Mouse (Mus musculus) MEL (cell line): ENCODE results near the gene Keap1. TPM values are rescaled to one million over a fixed set of nuclear protein-coding genes. Genes with fewer than 3 reads are reported as not detected.
A peak's percentile ranks its signal among the peaks of the same experiment; 100 is the strongest.

Experiments
- DNase-seq: peaks from one replicate; pipeline ENCODE4 v3.0.0; 2011; ENCODE audit warnings: low read depth, low spot score
- H3K27ac ChIP-seq: 2 replicates; pipeline ENCODE4 v1.5.1; 2012; ENCODE audit warnings: low read depth, mild to moderate bottlenecking, control low read depth, low read length, moderate library complexity; ENCODE audit not compliant: control insufficient read depth
- H3K27me3 ChIP-seq, 2 experiments: fragments of 150-350 bp in 1 of 2; sonication (generic) in 1 of 2; 2 replicates each; pipeline ENCODE4 v1.6.1; 2012; ENCODE audit warnings: low read length in 2 of 2, mild to moderate bottlenecking in 2 of 2, improper control_type of control experiment in 1 of 2, moderate library complexity in 1 of 2; ENCODE audit not compliant: insufficient read depth in 2 of 2, control insufficient read depth in 1 of 2
- H3K36me3 ChIP-seq, 2 experiments: 2 replicates each; pipeline ENCODE4 v1.6.1; 2012 to 2014; ENCODE audit warnings: low read length in 2 of 2, improper control_type of control experiment in 1 of 2, inconsistent platforms in 1 of 2, mild to moderate bottlenecking in 1 of 2; ENCODE audit not compliant: insufficient read depth in 2 of 2, control insufficient read depth in 1 of 2
- H3K4me1 ChIP-seq, 2 experiments: fragments of 150-350 bp in 1 of 2; sonication (generic) in 1 of 2; 2 replicates each; pipeline ENCODE4 v1.6.1; 2012; ENCODE audit warnings: low read length in 2 of 2, improper control_type of control experiment in 1 of 2, mild to moderate bottlenecking in 1 of 2; ENCODE audit not compliant: insufficient read depth in 2 of 2, control insufficient read depth in 1 of 2
- H3K4me3 ChIP-seq, 2 experiments: fragments of 150-350 bp in 1 of 2; sonication (generic) in 1 of 2; 2 replicates each; pipeline ENCODE4 v1.5.1; 2012; ENCODE audit warnings: low read depth in 2 of 2, low read length in 2 of 2, mild to moderate bottlenecking in 2 of 2, moderate library complexity in 2 of 2, control low read depth in 1 of 2, improper control_type of control experiment in 1 of 2; ENCODE audit not compliant: control insufficient read depth in 1 of 2, insufficient read depth in 1 of 2
- H3K79me2 ChIP-seq: 2 replicates; pipeline ENCODE4 v1.6.1; 2012; ENCODE audit warnings: mild to moderate bottlenecking, low read length, moderate library complexity; ENCODE audit not compliant: control insufficient read depth, poor library complexity, insufficient read depth
- H3K9ac ChIP-seq: 2 replicates; pipeline ENCODE4 v1.6.1; 2012; ENCODE audit warnings: low read depth, mild to moderate bottlenecking, control low read depth, low read length, moderate library complexity; ENCODE audit not compliant: control insufficient read depth, poor library complexity, severe bottlenecking
- H3K9me3 ChIP-seq: fragments of 150-350 bp; sonication (generic); replicated peaks from 2 replicates; pipeline ENCODE4 v1.6.1; 2012; ENCODE audit warnings: mild to moderate bottlenecking, low read length, improper control_type of control experiment, moderate library complexity; ENCODE audit not compliant: insufficient read depth
- CHD1 ChIP-seq: IDR thresholded peaks from 2 replicates; pipeline ENCODE4 v1.6.1; 2012; ENCODE audit warnings: low read depth, mild to moderate bottlenecking, inconsistent platforms, low read length, improper control_type of control experiment
- E2F4 ChIP-seq: IDR thresholded peaks from 2 replicates; pipeline ENCODE4 v1.6.1; 2011; ENCODE audit warnings: low read depth, low read length, improper control_type of control experiment, borderline replicate concordance
- GATA1 ChIP-seq: IDR thresholded peaks from 2 replicates; pipeline ENCODE4 v1.6.1; 2011; ENCODE audit warnings: low read depth, low read length, improper control_type of control experiment
- MAFK ChIP-seq: IDR thresholded peaks from 2 replicates; pipeline ENCODE4 v1.6.1; 2011; ENCODE audit warnings: low read depth, mild to moderate bottlenecking, low read length, improper control_type of control experiment, borderline replicate concordance
- POLR2A ChIP-seq, 2 experiments: IDR thresholded peaks; 2 replicates each; pipeline ENCODE4 v1.6.1; 2011 to 2012; ENCODE audit warnings: low read length in 2 of 2, mild to moderate bottlenecking in 2 of 2, control low read depth in 1 of 2, improper control_type of control experiment in 1 of 2, low read depth in 1 of 2, moderate library complexity in 1 of 2; ENCODE audit not compliant: control insufficient read depth in 1 of 2, insufficient read depth in 1 of 2, poor library complexity in 1 of 2
- POLR2AphosphoS5 ChIP-seq: IDR thresholded peaks from 2 replicates; pipeline ENCODE4 v1.6.1; 2012; ENCODE audit warnings: low read depth, borderline replicate concordance, mild to moderate bottlenecking, inconsistent platforms, low read length, moderate library complexity, mixed read lengths
- SMC3 ChIP-seq: IDR thresholded peaks from 2 replicates; pipeline ENCODE4 v1.6.1; 2011; ENCODE audit warnings: low read depth, low read length, improper control_type of control experiment
- TAL1 ChIP-seq: IDR thresholded peaks from 2 replicates; pipeline ENCODE4 v1.6.1; 2012; ENCODE audit warnings: mild to moderate bottlenecking, inconsistent platforms, low read length, moderate library complexity, mixed read lengths
- TBP ChIP-seq: IDR thresholded peaks from 2 replicates; pipeline ENCODE4 v1.8.0; 2011; ENCODE audit warnings: low read depth, low read length, improper control_type of control experiment
- UBTF ChIP-seq: IDR thresholded peaks from 2 replicates; pipeline ENCODE4 v1.6.1; 2012; ENCODE audit warnings: low read depth, mild to moderate bottlenecking, inconsistent platforms, low read length, improper control_type of control experiment, moderate library complexity, borderline replicate concordance; ENCODE audit not compliant: insufficient read depth
- USF2 ChIP-seq, 2 experiments: IDR thresholded peaks; 2 replicates each; pipeline ENCODE4 v1.6.1; 2011 to 2012; ENCODE audit warnings: improper control_type of control experiment in 2 of 2, low read length in 2 of 2, borderline replicate concordance in 1 of 2, inconsistent platforms in 1 of 2, low read depth in 1 of 2, mild to moderate bottlenecking in 1 of 2; ENCODE audit not compliant: insufficient read depth in 1 of 2
- polyA plus RNA-seq, 2 experiments: library from polyadenylated mRNA; stranded (reverse) in 1 of 2; unstranded in 1 of 2; fragments of >175 nt in 1 of 2; fragments of >200 nt in 1 of 2; gene quantifications; 2 replicates each; pipeline versions ENCODE4 v1.2.1 to v1.2.4; 2012; ENCODE audit warnings: low replicate concordance in 2 of 2, low read depth in 1 of 2; ENCODE audit not compliant: insufficient read length in 2 of 2, insufficient read depth in 1 of 2, missing spikeins in 1 of 2
- total RNA-seq: library from RNA; depleted of rRNA; stranded (reverse); fragments of 300-350 nt; gene quantifications from 2 replicates; pipeline ENCODE4 v1.2.3, GENCODE M21; 2012

The Keap1 gene
- total and polyA plus RNA-seq, 3 experiments = 67.5 to 174 (median 171) TPM

DNA sequence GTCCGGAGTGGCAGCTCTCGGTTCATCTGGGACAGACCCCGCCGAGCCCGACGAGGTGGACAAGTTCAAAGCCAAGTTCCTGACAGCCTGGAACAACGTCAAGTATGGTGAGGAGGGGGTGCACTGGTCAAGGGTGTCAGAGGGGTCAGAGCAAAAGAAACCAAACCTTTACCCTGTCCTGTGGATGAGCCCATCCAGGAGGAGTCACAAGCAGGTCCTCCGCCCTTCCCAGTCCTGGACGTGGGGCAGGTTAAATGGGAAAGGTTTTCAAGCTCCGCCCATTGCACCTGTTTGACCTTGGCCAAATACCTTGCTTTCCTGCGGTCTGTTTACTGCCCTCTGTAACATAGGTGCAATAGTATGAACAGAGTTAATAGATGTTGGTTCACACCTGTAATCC, 26.4 kb upstream of the Keap1 start:
- Histone ChIP-seq H3K9me3 (no peaks in the 10 kb centered on the region), H3K36me3 (peaks cover 20 to 35% of the 10 kb centered on the region in 2 experiments), H3K27ac (peak overlapping the region; percentile 58), H3K79me2 (peaks cover 22% of the 10 kb centered on the region), H3K4me1 (peaks cover 22 to 41% of the 10 kb centered on the region in 2 experiments), H3K4me3 (peak overlapping the region; percentile 67 to 78)
- DNase-seq = no peak
- no peak for TF ChIP-seq GATA1
- TF ChIP-seq, all 39 proteins: peak for 0
- H3K9ac ChIP-seq = peak overlapping the region; percentile 75
- H3K27me3 ChIP-seq = no peaks in the 10 kb centered on the region

DNA sequence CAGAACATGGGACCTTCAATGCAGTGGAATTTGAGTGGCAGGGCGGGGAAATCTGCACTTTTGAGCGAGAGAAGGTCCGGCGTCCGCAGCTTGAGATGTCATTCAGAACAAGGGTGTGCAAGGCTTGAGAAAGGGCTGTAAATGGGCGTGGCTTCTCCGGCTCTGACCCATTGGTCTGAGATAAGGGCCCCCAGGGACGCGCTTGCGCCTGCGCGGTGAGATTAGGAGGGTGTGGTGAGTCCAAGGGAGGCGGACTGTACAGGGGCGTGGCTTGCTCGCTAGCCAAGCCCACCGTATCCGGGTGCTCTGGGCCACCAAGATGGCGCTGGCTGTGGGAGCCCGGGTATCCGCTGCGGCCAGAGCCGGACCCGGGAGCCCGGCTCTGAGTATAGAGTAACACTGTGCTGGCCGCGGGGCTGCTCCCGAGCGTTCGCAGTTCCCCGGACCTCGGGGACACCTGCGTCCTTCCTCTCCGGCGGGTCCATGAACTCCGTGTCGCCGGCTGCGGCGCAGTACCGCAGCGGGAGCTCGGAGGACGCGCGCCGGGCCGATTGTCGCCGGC, 25.9 kb upstream of the Keap1 start, which contains the start of gene Atg4d:
Gene Atg4d (plus strand): TSS at position 294 of the 562 bp plus-strand sequence.
- TF ChIP-seq UBTF (0 out of 2 replicates have a peak, but pooled peaks have one; percentile 66), TAL1 (peak; percentile 31; the same call in 1 of the 2 replicates), USF2 (IDR thresholded peaks at IDR 0.05; ENCODE audit: borderline replicate concordance in 1 of 2, insufficient read depth in 1 of 2, low read depth in 1 of 2, low read length in 2 of 2) (no peak), SMC3 (no peak), TBP (peak; percentile 97), GATA1 (peak; percentile 98), E2F4 (no peak), POLR2A (IDR thresholded peaks at IDR 0.05; ENCODE audit: control insufficient read depth in 1 of 2, insufficient read depth in 1 of 2, low read depth in 1 of 2, low read length in 2 of 2, poor library complexity in 1 of 2) (peak in 1 of 2 experiments; percentile 100; a peak in 2 of 4 replicates)
- peak within 1 kb of the TSS; percentile 67 to 78 for H3K4me3 ChIP-seq
- H3K9ac ChIP-seq = peak within 1 kb of the TSS; percentile 75
- peaks cover 22% of the 10 kb centered on the region for H3K79me2 ChIP-seq
- H3K36me3 ChIP-seq = peaks cover 20 to 36% of the 10 kb centered on the region in 2 experiments
- H3K27ac ChIP-seq = peak within 1 kb of the TSS; percentile 84
- H3K9me3 ChIP-seq = no peaks in the 10 kb centered on the region
- peak; percentile 100 for DNase-seq
- no peaks in the 10 kb centered on the region for H3K27me3 ChIP-seq
- peaks cover 22 to 46% of the 10 kb centered on the region in 2 experiments for H3K4me1 ChIP-seq

DNA sequence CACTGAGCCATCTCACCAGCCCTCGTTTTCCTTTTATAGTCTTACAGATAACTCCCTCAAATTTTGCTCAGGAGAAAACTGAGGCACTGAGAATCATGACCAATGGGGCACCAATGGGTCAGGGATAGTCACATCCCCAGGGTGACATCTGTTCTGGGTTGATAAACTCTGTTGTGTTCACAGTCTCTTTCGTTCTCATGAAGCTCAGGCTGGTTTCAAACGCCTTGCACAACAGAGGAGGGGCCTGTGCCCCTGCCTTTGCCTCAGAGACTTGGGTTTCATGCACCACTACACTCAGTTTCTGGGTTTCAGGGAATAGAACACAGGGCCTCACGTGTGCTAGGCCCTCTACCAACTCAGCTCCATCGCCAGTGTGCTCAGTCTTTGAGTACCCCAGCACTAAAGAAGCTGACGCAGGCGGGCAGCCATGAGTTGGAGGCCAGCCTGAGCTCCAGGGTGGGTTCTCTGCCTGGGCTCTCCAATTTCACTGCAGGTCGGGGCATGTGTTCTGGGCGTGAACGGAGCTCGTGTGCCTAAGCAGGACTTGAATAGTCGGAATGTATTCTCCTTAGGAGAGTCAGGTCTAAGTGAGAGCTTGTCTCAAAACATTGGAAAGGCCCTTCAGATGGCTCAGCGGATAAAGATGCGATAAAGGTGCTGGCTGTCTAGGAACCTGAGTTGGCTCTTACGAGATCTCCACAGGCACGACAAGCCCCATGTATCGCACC, 25.3 kb upstream of the Keap1 start:
- Histone ChIP-seq H3K4me3 (peak overlapping the region; percentile 55 to 56), H3K9me3 (no peaks in the 10 kb centered on the region), H3K9ac (peak overlapping the region; percentile 65), H3K27ac (peak overlapping the region; percentile 84), H3K27me3 (no peaks in the 10 kb centered on the region), H3K79me2 (peaks cover 22% of the 10 kb centered on the region), H3K36me3 (peaks cover 16 to 41% of the 10 kb centered on the region in 2 experiments), H3K4me1 (peaks cover 27 to 52% of the 10 kb centered on the region in 2 experiments)
- TF ChIP-seq TBP = peak; percentile 99
- no peak for TF ChIP-seq MAFK
- TF ChIP-seq TAL1 = peak; percentile 96
- TF ChIP-seq GATA1 = peak; percentile 78
- no peak for TF ChIP-seq CHD1
- TF ChIP-seq UBTF = 0 out of 2 replicates have a peak, but pooled peaks have one; percentile 33
- no peak for TF ChIP-seq POLR2AphosphoS5
- TF ChIP-seq POLR2A (IDR thresholded peaks at IDR 0.05; ENCODE audit: control insufficient read depth in 1 of 2, insufficient read depth in 1 of 2, low read depth in 1 of 2, low read length in 2 of 2, poor library complexity in 1 of 2) = no peak
- peak; percentile 98 for DNase-seq
